In genomic region chr3:35068586-35068985, GRCm38 (mm10) we compare ENCODE assay signal across 26 mouse cellular contexts.
A peak's percentile ranks its signal among the peaks of the same experiment; 100 is the strongest.
DNase-seq lines count a peak whose midpoint lies in the region; ATAC-seq lines count a peak whose summit lies in the region.
"Had no signal": no experiment of that assay in that cellular context is flagged by ENCODE, and none has a peak within 500 bp of the region (broad histone marks: within the 10 kb centered on the region; RNA-seq: fewer than 3 reads in every experiment).

No protein-coding gene starts in this region.

- no peak overlapping the region for H3K9ac ChIP-seq in stomach, embryonic 16.5 days (ENCODE audit: low read length)
- H3K9ac ChIP-seq: forebrain, embryonic 13.5 days; hindbrain, embryonic 14.5 days had no signal

- H3K27me3 ChIP-seq in stomach, embryonic 16.5 days (ENCODE audit: control insufficient read depth, insufficient read depth, low read length): no peaks in the 10 kb centered on the region
- H3K27me3 ChIP-seq: CH12.LX; forebrain, embryonic 13.5 days; Patski had no signal

- H3K27ac ChIP-seq in stomach, embryonic 16.5 days (ENCODE audit: low read length): peak overlapping the region; percentile 96
- H3K27ac ChIP-seq: forebrain, embryonic 13.5 days; hindbrain, embryonic 10.5 days; hindbrain, embryonic 14.5 days; hindbrain, postnatal 0 days had no signal

- ATAC-seq in stomach, embryonic 16.5 days (ENCODE audit: insufficient read depth, low FRiP score): peak; percentile 84; the same call in 1 of the 2 replicates
- ATAC-seq: forebrain, embryonic 13.5 days; forebrain, embryonic 16.5 days; hindbrain, postnatal 0 days; Patski had no signal

- 68% methylated on average over 8 of the region's 8 CpGs for WGBS in stomach, embryonic 16.5 days

- H3K36me3 ChIP-seq in stomach, embryonic 16.5 days (ENCODE audit: control insufficient read depth, insufficient read depth, low read length): no peaks in the 10 kb centered on the region
- H3K36me3 ChIP-seq: forebrain, embryonic 10.5 days; G1E; hindbrain, embryonic 10.5 days had no signal

- H3K4me2 ChIP-seq in stomach, embryonic 16.5 days (ENCODE audit: low read depth, low read length): peak overlapping the region; percentile 24; the same call in 1 of the 2 replicates
- H3K4me2 ChIP-seq: forebrain, embryonic 13.5 days; heart, embryonic 11.5 days; hindbrain, embryonic 14.5 days had no signal

- DNase-seq in lung, adult 18-20 months: peak; percentile 34 to 52
- no peak for DNase-seq in lung, postnatal 10 days
- DNase-seq in lung, postnatal 25 days (ENCODE audit: low spot score): peak; percentile 44
- DNase-seq in lung, postnatal 14 days: no peak
- peak; percentile 30 for DNase-seq in lung, postnatal 36 days
- no peak for DNase-seq in right cerebral cortex, postnatal 25 days
- no peak for DNase-seq in natural killer cell, adult 2 months (ENCODE audit: low spot score in 2 of 2)
- DNase-seq: adrenal gland, adult 2 months; adrenal gland, postnatal 14 days; B cell, adult 2 months; cerebellum, adult 11-12 months; cerebellum, adult 8-10 months; cerebellum, postnatal 10 days; gastrocnemius, postnatal 10 days; gastrocnemius, postnatal 36 days had no signal

- no peak overlapping the region for H3K4me3 ChIP-seq in stomach, embryonic 16.5 days (replicated peaks; ENCODE audit: low read length)
- H3K4me3 ChIP-seq: forebrain, embryonic 10.5 days; forebrain, embryonic 13.5 days; hindbrain, embryonic 10.5 days had no signal

- H3K4me1 ChIP-seq in stomach, embryonic 16.5 days (ENCODE audit: control insufficient read depth, insufficient read depth, low read length): 0 out of 2 replicates have a peak, but pooled peaks cover 3% of the 10 kb centered on the region

- no peaks in the 10 kb centered on the region for H3K9me3 ChIP-seq in stomach, embryonic 16.5 days (replicated peaks; ENCODE audit: control insufficient read depth, low read length)
- H3K9me3 ChIP-seq: forebrain, embryonic 10.5 days; hindbrain, embryonic 10.5 days had no signal

Comparison
In these comparisons a context has a peak if more than half of its experiments do, and no peak if none do; other contexts are left out.
1. DNase-seq: peak in lung, adult 18-20 months (2 of 2), lung, postnatal 25 days (single experiment) and lung, postnatal 36 days (single experiment); none in lung, postnatal 10 days (single experiment), lung, postnatal 14 days (single experiment), right cerebral cortex, postnatal 25 days (single experiment) and natural killer cell, adult 2 months (0 of 2).